Mouse (Mus musculus) testis, adult 2 months (tissue): Measurements from ENCODE around the gene Bsn.

Experiments
- CTCF ChIP-seq: fragments of 200-500 bp; IDR thresholded peaks from 2 replicates; pipeline ENCODE4 v1.5.1; 2012; ENCODE audit warnings: low read depth, mild to moderate bottlenecking, inconsistent platforms, low read length, moderate library complexity; ENCODE audit not compliant: control insufficient read depth, insufficient read depth, insufficient replicate concordance
- POLR2A ChIP-seq: fragments of 200-500 bp; IDR thresholded peaks from 2 replicates; pipeline ENCODE4 v1.6.1; 2012; ENCODE audit warnings: low read depth, mild to moderate bottlenecking, inconsistent platforms, low read length, moderate library complexity; ENCODE audit not compliant: control insufficient read depth

DNA sequence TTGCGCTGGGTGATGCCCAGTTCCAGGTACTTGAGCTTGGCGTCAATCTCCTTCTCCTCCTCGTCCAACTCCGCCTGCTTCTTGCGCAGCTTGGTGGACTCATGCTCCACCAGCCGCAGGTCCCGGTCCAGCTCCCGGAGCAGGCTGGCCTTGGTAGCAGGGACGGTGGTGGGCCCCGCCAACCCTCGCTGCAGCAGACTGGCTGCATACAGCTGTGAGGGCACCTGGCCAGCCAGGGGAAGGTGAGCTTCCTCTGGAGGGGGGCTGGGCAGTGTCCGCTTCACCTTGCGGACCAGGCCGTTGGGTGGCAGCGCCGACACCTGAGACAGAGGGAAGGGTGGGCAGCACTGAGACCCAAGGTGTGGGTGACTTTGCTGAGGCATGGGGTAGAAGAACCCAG lies 82.3 kb downstream of the Bsn start:
- no peak for TF ChIP-seq CTCF
- no peak for TF ChIP-seq POLR2A
